Mouse (Mus musculus) midbrain, embryonic 16.5 days (tissue): ENCODE measurements at regions not wholly inside any gene's neighbourhood (a gene's known extent, or its start where the extent isn't known, plus 50 kb on each side); places are given as distances from the start of the nearest gene placed in this dataset.

Experiments
- ATAC-seq: fragments of 200-750 bp; cut with Nextera tagmentation; 2 replicates; pipeline ENCODE4 v1.8.0; 2017; ENCODE audit warnings: moderate TSS enrichment
- H3K27ac ChIP-seq: fragments of 300-500 bp; sonication (generic); 2 replicates; pipeline ENCODE4 v1.5.1; 2014; ENCODE audit warnings: mild to moderate bottlenecking, low read length, mixed read lengths
- H3K27me3 ChIP-seq: fragments of 300-500 bp; sonication (generic); 2 replicates; pipeline ENCODE4 v1.6.1; 2014; ENCODE audit warnings: low read depth, low read length, mixed read lengths; ENCODE audit not compliant: control insufficient read depth, insufficient read depth
- H3K36me3 ChIP-seq: fragments of 300-500 bp; sonication (generic); 2 replicates; pipeline ENCODE4 v1.6.1; 2014; ENCODE audit warnings: mild to moderate bottlenecking, low read length, moderate library complexity, mixed read lengths; ENCODE audit not compliant: control insufficient read depth, insufficient read depth
- H3K4me1 ChIP-seq: fragments of 300-500 bp; sonication (generic); 2 replicates; pipeline ENCODE4 v1.6.1; 2014; ENCODE audit warnings: mild to moderate bottlenecking, low read length, mixed read lengths; ENCODE audit not compliant: control insufficient read depth, insufficient read depth
- H3K4me2 ChIP-seq: fragments of 300-500 bp; sonication (generic); 2 replicates; pipeline ENCODE4 v1.6.1; 2014; ENCODE audit warnings: mild to moderate bottlenecking, low read length, mixed read lengths
- H3K4me3 ChIP-seq: fragments of 300-500 bp; sonication (generic); 2 replicates; pipeline ENCODE4 v1.5.1; 2014; ENCODE audit warnings: low read depth, mild to moderate bottlenecking, low read length, moderate library complexity, mixed read lengths
- H3K9ac ChIP-seq: fragments of 300-500 bp; sonication (generic); 2 replicates; pipeline ENCODE4 v1.6.1; 2014; ENCODE audit warnings: low read depth, low read length, mixed read lengths
- H3K9me3 ChIP-seq: fragments of 300-500 bp; sonication (generic); replicated peaks from 2 replicates; pipeline ENCODE4 v1.6.1; 2014; ENCODE audit warnings: mild to moderate bottlenecking, low read length, mixed read lengths; ENCODE audit not compliant: control insufficient read depth, poor library complexity, severe bottlenecking
- WGBS: fragments of 180-500 bp; shearing (Covaris S2); extraction: QIAGEN DNeasy Blood & Tissue Kit; methylation state at CpG from one replicate; pipeline ENCODE4 v1.1.7; 2014; 5-methylcytosine and 5-hydroxymethylcytosine counted together

DNA sequence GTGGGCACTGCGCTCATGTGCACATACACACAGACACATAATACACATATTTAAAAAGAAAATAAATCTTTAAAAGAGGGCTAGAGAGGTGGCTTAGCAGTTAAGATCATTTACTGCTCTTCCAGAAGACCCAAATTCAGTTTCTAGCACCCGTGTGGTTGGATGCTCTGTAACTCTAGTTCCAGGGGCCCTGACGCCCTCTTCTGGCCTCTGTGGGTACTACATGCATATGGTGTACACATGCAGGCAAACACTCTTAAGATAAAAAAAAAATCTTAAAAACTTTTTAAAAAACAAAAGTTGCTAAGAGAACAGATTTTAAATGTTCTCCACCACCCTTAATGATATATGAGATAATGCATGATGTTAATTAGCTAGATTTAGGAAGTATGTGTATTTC, 514.2 kb downstream of the Tmem132b start:
- H3K36me3 ChIP-seq, result no peaks in the 10 kb centered on the region

GRCm38 (mm10) chr5:126063644-126064043, 532.1 kb downstream of the Tmem132b start:
- H3K4me3 ChIP-seq, result no peak overlapping the region
- no peaks in the 10 kb centered on the region for H3K27me3 ChIP-seq
- H3K9ac ChIP-seq, result no peak overlapping the region
- H3K4me2 ChIP-seq, result no peak overlapping the region
- H3K27ac ChIP-seq, result no peak overlapping the region
- H3K9me3 ChIP-seq, result no peaks in the 10 kb centered on the region
- no peak for ATAC-seq
- no peaks in the 10 kb centered on the region for H3K36me3 ChIP-seq
- no peaks in the 10 kb centered on the region for H3K4me1 ChIP-seq

More for the DNA sequence above, 514.2 kb downstream of the Tmem132b start:
- no peak overlapping the region for H3K27ac ChIP-seq
- no peaks in the 10 kb centered on the region for H3K27me3 ChIP-seq
- H3K4me2 ChIP-seq, result no peak overlapping the region
- 81% methylated on average over 3 of the region's 3 CpGs for WGBS
- H3K9ac ChIP-seq, result no peak overlapping the region
- H3K4me1 ChIP-seq, result no peaks in the 10 kb centered on the region
- ATAC-seq, result no peak
- H3K9me3 ChIP-seq, result no peaks in the 10 kb centered on the region
- no peak overlapping the region for H3K4me3 ChIP-seq

GRCm38 (mm10) chr5:126079281-126079838, 547.8 kb downstream of the Tmem132b start:
- no peak for ATAC-seq
- Histone ChIP-seq H3K4me1 (no peaks in the 10 kb centered on the region), H3K36me3 (no peaks in the 10 kb centered on the region), H3K27ac (no peak overlapping the region), H3K4me3 (no peak overlapping the region), H3K27me3 (no peaks in the 10 kb centered on the region), H3K9me3 (no peaks in the 10 kb centered on the region), H3K4me2 (no peak overlapping the region), H3K9ac (no peak overlapping the region)
- 12% methylated on average over 7 of the region's 7 CpGs for WGBS

DNA sequence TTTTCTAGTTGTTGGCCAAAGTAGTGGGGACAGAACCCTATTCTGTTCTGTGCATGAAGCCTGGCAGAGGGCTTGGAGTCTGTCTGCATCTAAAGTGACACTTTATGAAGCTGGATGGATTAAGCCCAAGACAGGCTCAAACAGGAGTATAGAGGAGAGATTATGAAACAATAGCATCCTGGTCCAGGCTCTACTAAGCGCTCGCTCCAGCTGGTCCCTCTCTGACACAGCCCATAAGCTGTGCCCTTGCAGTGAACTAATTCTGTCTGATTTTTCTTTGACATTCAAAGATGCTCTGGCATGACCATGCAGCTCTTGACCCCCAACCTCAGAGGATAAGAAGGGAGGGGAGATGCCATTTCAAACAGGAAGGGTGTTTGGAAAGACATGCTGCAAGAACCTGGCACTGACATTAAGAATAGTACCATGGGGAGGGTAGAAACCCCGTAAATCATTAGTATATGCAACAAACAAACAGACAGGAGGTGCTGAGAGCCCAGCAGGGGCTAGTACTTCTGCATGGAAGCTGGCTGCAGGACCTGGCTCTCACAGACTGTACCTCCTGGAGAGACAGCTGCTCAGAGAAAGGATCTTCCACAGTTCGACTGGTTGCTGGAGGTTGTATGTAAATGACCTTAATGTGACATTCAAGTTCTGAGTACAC, 556.8 kb downstream of the Tmem132b start:
- H3K36me3 ChIP-seq, result no peaks in the 10 kb centered on the region
- 25% methylated on average over 4 of the region's 4 CpGs for WGBS
- H3K27ac ChIP-seq, result no peak overlapping the region
- ATAC-seq, result no peak
- H3K27me3 ChIP-seq, result no peaks in the 10 kb centered on the region
- H3K4me3 ChIP-seq, result no peak overlapping the region
- H3K4me1 ChIP-seq, result peaks cover 6% of the 10 kb centered on the region; the same call in 1 of the 2 replicates
- H3K4me2 ChIP-seq, result no peak overlapping the region
- H3K9ac ChIP-seq, result no peak overlapping the region
- H3K9me3 ChIP-seq, result no peaks in the 10 kb centered on the region

GRCm38 (mm10) chr5:126093196-126093595, 561.6 kb downstream of the Tmem132b start:
- 93% methylated on average over 5 of the region's 5 CpGs for whole genome bisulfite sequencing
- H3K27ac ChIP-seq, result no peak overlapping the region
- no peak for ATAC-seq
- no peaks in the 10 kb centered on the region for H3K9me3 ChIP-seq
- no peaks in the 10 kb centered on the region for H3K36me3 ChIP-seq
- H3K4me1 ChIP-seq, result peaks cover 6% of the 10 kb centered on the region; the same call in 1 of the 2 replicates
- no peak overlapping the region for H3K4me2 ChIP-seq
- H3K4me3 ChIP-seq, result no peak overlapping the region
- no peak overlapping the region for H3K9ac ChIP-seq
- no peaks in the 10 kb centered on the region for H3K27me3 ChIP-seq

DNA sequence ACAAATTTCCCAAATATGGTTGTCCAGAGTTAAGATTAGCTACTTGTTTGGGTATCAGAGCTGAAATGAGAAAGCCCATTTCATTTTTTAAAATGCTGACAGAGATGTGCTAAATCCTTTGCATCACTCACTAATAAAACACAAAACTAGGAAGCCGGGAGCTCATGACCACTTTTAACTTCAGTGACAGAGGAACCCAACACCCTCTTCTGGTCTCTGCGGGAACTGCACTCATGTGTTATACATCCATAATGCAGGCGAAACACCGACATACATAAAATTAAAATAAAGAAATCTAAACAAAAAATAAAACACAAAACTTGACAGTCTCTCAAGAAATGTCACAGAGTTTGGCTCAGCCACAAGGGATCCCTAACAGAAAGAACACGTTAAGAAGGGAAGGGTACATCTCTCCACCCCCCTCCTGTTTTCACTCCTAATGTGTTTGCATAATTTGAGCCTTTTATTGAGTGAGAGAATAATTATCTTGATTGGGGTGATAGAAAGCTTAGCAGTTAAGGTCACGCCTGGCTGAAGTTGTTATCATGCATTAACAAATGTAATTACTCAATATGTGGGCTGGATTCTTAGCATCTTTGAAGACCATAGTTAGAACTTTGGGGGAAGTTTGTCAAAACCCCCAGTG, 565.2 kb downstream of the Tmem132b start:
- no peak overlapping the region for H3K4me3 ChIP-seq
- ATAC-seq, result no peak
- H3K4me2 ChIP-seq, result no peak overlapping the region
- no peak overlapping the region for H3K9ac ChIP-seq
- no peaks in the 10 kb centered on the region for H3K9me3 ChIP-seq
- 80% methylated on average over 6 of the region's 6 CpGs for WGBS
- H3K27me3 ChIP-seq, result no peaks in the 10 kb centered on the region
- peaks cover 6% of the 10 kb centered on the region; the same call in 1 of the 2 replicates for H3K4me1 ChIP-seq
- no peak overlapping the region for H3K27ac ChIP-seq
- no peaks in the 10 kb centered on the region for H3K36me3 ChIP-seq

GRCm38 (mm10) chr5:126097262-126097628, 565.7 kb downstream of the Tmem132b start:
- Histone ChIP-seq H3K27me3 (no peaks in the 10 kb centered on the region), H3K9ac (no peak overlapping the region), H3K9me3 (no peaks in the 10 kb centered on the region), H3K27ac (no peak overlapping the region), H3K4me3 (no peak overlapping the region), H3K36me3 (no peaks in the 10 kb centered on the region), H3K4me2 (no peak overlapping the region), H3K4me1 (peaks cover 4% of the 10 kb centered on the region; the same call in 1 of the 2 replicates)
- no peak for ATAC-seq

DNA sequence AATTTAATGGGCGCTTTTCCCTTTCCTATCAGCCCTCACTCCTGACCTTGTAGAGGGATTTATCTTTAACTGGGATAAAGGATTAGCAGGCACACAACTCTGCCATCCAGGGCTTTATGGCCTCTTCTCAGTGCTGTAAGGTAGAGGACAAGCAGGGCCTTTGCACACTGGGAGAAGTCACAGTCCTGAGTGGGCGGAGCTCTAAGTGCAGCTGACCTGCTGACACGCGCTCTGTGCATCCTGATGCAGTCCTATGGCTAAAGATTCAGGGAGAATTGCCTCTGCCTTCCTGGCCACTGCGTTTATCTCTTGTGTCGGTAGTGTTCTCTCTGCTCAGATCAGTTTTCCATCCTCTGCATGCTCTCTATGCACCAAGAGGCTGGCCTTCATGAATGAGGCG, 566.9 kb downstream of the Tmem132b start:
- Histone ChIP-seq H3K27me3 (no peaks in the 10 kb centered on the region), H3K4me2 (no peak overlapping the region), H3K9me3 (no peaks in the 10 kb centered on the region), H3K4me1 (no peaks in the 10 kb centered on the region), H3K27ac (no peak overlapping the region), H3K9ac (no peak overlapping the region), H3K4me3 (no peak overlapping the region), H3K36me3 (no peaks in the 10 kb centered on the region)
- no peak for ATAC-seq
- WGBS, result 81% methylated on average over 7 of the region's 7 CpGs

- H3K36me3 ChIP-seq, result no peaks in the 10 kb centered on the region
- H3K4me2 ChIP-seq, result no peak overlapping the region
- no peaks in the 10 kb centered on the region for H3K27me3 ChIP-seq
- H3K27ac ChIP-seq, result no peak overlapping the region
- no peak for ATAC-seq
- H3K9me3 ChIP-seq, result no peaks in the 10 kb centered on the region
- WGBS, result 91% methylated on average over 8 of the region's 8 CpGs
- no peak overlapping the region for H3K4me3 ChIP-seq
- H3K9ac ChIP-seq, result no peak overlapping the region
- no peaks in the 10 kb centered on the region for H3K4me1 ChIP-seq
Observed at GRCm38 (mm10) chr5:126099931-126100330, 568.4 kb downstream of the Tmem132b start.
